Mouse (Mus musculus) liver, embryonic 11.5 days (tissue): ENCODE measurements at regions not wholly inside any gene's neighbourhood (a gene's known extent, or its start where the extent isn't known, plus 50 kb on each side); places are given as distances from the start of the nearest gene placed in this dataset.

Experiments
- ATAC-seq: fragments of 200-750 bp; cut with Nextera tagmentation; replicated peaks from 2 replicates; pipeline ENCODE4 v1.8.0; 2017; ENCODE audit warnings: moderate number of reproducible peaks, mild to moderate bottlenecking, moderate TSS enrichment, moderate library complexity; ENCODE audit not compliant: low FRiP score
- DNase-seq: peaks from one replicate; pipeline ENCODE4 v3.0.0-alpha.2; 2017; ENCODE audit warnings: low spot score
- H3K27ac ChIP-seq: fragments of 300-500 bp; sonication (generic); 2 replicates; pipeline ENCODE4 v1.5.1; 2014; ENCODE audit warnings: mild to moderate bottlenecking, low read depth, low read length, control low read depth
- H3K27me3 ChIP-seq: fragments of 300-500 bp; sonication (generic); replicated peaks from 2 replicates; pipeline ENCODE4 v1.6.1; 2014; ENCODE audit warnings: low read length, mixed read lengths; ENCODE audit not compliant: control insufficient read depth, insufficient read depth
- H3K36me3 ChIP-seq: fragments of 300-500 bp; sonication (generic); 2 replicates; pipeline ENCODE4 v1.6.1; 2014; ENCODE audit warnings: mild to moderate bottlenecking, low read length, moderate library complexity, mixed read lengths; ENCODE audit not compliant: control insufficient read depth, insufficient read depth
- H3K4me1 ChIP-seq: fragments of 300-500 bp; sonication (generic); replicated peaks from 2 replicates; pipeline ENCODE4 v1.6.1; 2014; ENCODE audit warnings: low read length, mixed read lengths; ENCODE audit not compliant: control insufficient read depth, insufficient read depth
- H3K4me2 ChIP-seq: fragments of 300-500 bp; sonication (generic); 2 replicates; pipeline ENCODE4 v1.6.1; 2014; ENCODE audit warnings: mild to moderate bottlenecking, control low read depth, moderate library complexity
- H3K4me3 ChIP-seq: fragments of 300-500 bp; sonication (generic); 2 replicates; pipeline ENCODE4 v1.5.1; 2014; ENCODE audit warnings: low read depth, low read length, control low read depth
- H3K9ac ChIP-seq: fragments of 300-500 bp; sonication (generic); 2 replicates; pipeline ENCODE4 v1.6.1; 2014; ENCODE audit warnings: low read depth, low read length, control low read depth
- H3K9me3 ChIP-seq: fragments of 300-500 bp; sonication (generic); 2 replicates; pipeline ENCODE4 v1.6.1; 2016; ENCODE audit warnings: low read length, inconsistent platforms, mixed read lengths; ENCODE audit not compliant: control insufficient read depth
- WGBS: fragments of 180-500 bp; shearing (Covaris S2); extraction: QIAGEN DNeasy Blood & Tissue Kit; methylation state at CpG from one replicate; pipeline ENCODE4 v1.1.7; 2014; 5-methylcytosine and 5-hydroxymethylcytosine counted together

DNA sequence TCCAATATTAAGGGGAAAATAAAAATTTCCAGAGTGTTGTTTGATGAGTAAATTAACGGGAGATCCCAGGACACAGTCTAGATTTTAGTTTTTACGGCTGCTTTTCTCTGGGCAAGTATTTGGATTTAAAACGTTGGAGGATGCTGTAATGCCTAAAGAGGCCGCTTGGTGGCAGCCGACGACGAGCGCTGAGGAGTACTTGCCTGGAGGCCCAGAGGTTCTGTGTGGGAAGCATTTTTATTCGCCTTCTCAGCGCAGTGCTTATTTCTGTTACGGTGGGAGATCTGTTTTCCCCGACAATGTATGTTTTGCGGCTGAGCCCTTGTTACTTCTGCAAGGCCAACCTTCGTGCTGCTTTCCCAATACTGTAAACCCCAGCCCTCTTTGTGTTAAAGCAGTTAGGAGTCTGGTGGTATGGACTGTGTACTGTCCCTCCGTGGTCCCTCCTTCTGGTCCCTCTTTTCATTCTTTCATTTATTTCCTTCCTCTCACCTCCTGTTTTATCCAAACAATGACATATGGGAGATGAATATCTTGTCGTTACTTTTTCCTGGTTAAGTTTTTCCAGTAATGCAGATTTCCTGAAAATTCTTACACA is 142.3 kb downstream of the Bach1 start:
- H3K27me3 ChIP-seq: no peaks in the 10 kb centered on the region
- no peaks in the 10 kb centered on the region for H3K4me1 ChIP-seq
- no peak overlapping the region for H3K27ac ChIP-seq
- no peak overlapping the region for H3K4me3 ChIP-seq
- H3K9me3 ChIP-seq: no peaks in the 10 kb centered on the region
- H3K9ac ChIP-seq: no peak overlapping the region
- DNase-seq (peak; percentile 41), ATAC-seq (no peak)
- WGBS: 21% methylated on average over 16 of the region's 16 CpGs
- H3K4me2 ChIP-seq: no peak overlapping the region
- H3K36me3 ChIP-seq: no peaks in the 10 kb centered on the region
